Mouse (Mus musculus) C2C12 (cell line): Measurements from ENCODE around the gene Rock2.

Source experiments
- CEBPB ChIP-seq: IDR thresholded peaks from one replicate; pipeline ENCODE4 v1.6.1; 2011; ENCODE audit warnings: low read depth, mild to moderate bottlenecking, control low read depth, moderate library complexity
- CTCF ChIP-seq: IDR thresholded peaks from one replicate; pipeline ENCODE4 v1.5.1; 2011; ENCODE audit not compliant: control insufficient read depth, insufficient read depth, insufficient read length
- MAX ChIP-seq: IDR thresholded peaks from one replicate; pipeline ENCODE4 v1.6.1; 2011; ENCODE audit warnings: mild to moderate bottlenecking, control low read depth
- MYOG ChIP-seq: IDR thresholded peaks from one replicate; pipeline ENCODE4 v1.6.1; 2011; ENCODE audit not compliant: control insufficient read depth, insufficient read length; ENCODE audit errors: extremely low read depth
- USF1 ChIP-seq: IDR thresholded peaks from one replicate; pipeline ENCODE4 v1.6.1; 2011; ENCODE audit warnings: low read depth, mild to moderate bottlenecking, control low read depth, moderate library complexity

DNA sequence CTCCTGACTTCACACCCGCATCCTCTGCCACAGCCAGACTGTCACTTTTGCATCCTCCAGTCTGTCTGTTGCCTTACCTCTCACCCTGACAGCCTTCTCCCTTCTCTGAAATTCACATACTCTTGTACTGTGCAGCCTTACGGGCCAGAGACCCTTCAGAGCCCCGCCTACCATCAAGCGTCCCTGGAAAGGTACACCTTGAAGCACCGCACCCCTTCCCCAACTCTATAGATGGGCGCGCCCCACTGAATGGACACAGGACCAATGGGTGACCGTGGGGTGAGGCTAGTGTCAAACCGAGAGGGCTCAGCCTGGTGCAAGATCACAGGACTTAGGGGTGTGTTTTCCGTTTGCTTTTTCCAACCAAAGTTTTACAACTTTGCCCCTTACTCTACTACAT lies 104.5 kb downstream of the Rock2 start:
- TF ChIP-seq CTCF (no peak), USF1 (no peak), MYOG (no peak), MAX (no peak), CEBPB (no peak)
